Mouse (Mus musculus): ENCODE data around the gene Prr29.

- TF ChIP-seq HCFC1 (IDR thresholded peaks at IDR 0.05; ENCODE audit: borderline replicate concordance, insufficient read depth, low read length) (no peak), ZNF384 (IDR thresholded peaks at IDR 0.05; ENCODE audit: low read depth, low read length) (no peak), ZC3H11A (IDR thresholded peaks at IDR 0.05; ENCODE audit: borderline replicate concordance, low read depth, low read length) (no peak)
Observed at GRCm38 (mm10) chr11:106359350-106359749, 5.9 kb upstream of the Prr29 start.
